19 mouse cellular contexts compared by ENCODE assay signal in genomic region chr10:41480938-41481880, GRCm38 (mm10). TPM values are rescaled to one million over a fixed set of nuclear protein-coding genes. Genes with fewer than 3 reads are reported as not detected.
A peak's percentile ranks its signal among the peaks of the same experiment; 100 is the strongest.
DNase-seq lines count a peak whose midpoint lies in the region; ATAC-seq lines count a peak whose summit lies in the region.
"Had no signal": no experiment of that assay in that cellular context is flagged by ENCODE, and none has a peak within 500 bp of the region (broad histone marks: within the 10 kb centered on the region; RNA-seq: fewer than 3 reads in every experiment).

No protein-coding gene starts in this region.

- intact Hi-C loops in left cerebral cortex, postnatal 25 days (cut with DNase I): no loop called here

- peak overlapping the region; percentile 49 for H3K4me2 ChIP-seq in liver, embryonic 13.5 days
- H3K4me2 ChIP-seq: embryonic facial prominence, embryonic 13.5 days; hindbrain, embryonic 13.5 days had no signal

- ATAC-seq in liver, embryonic 13.5 days (ENCODE audit: low read depth): peak; percentile 71
- ATAC-seq: Patski had no signal

- 45% methylated on average over 33 of the region's 33 CpGs for WGBS in liver, embryonic 13.5 days (ENCODE audit: insufficient replicate concordance)

- peak overlapping the region; percentile 13; the same call in 1 of the 2 replicates for H3K27ac ChIP-seq in liver, embryonic 13.5 days
- H3K27ac ChIP-seq: embryonic facial prominence, embryonic 13.5 days; forebrain, embryonic 10.5 days; hindbrain, embryonic 13.5 days had no signal

- H3K36me3 ChIP-seq in liver, embryonic 13.5 days: peaks cover 21% of the 10 kb centered on the region

- H3K9ac ChIP-seq in liver, embryonic 13.5 days: peak overlapping the region; percentile 13; the same call in 1 of the 2 replicates
- H3K9ac ChIP-seq: embryonic facial prominence, embryonic 13.5 days; hindbrain, embryonic 13.5 days had no signal

- peak overlapping the region; percentile 13 for H3K4me3 ChIP-seq in liver, embryonic 13.5 days (replicated peaks)
- H3K4me3 ChIP-seq: embryonic facial prominence, embryonic 13.5 days; forebrain, embryonic 10.5 days; hindbrain, embryonic 13.5 days had no signal

- H3K4me1 ChIP-seq in liver, embryonic 13.5 days (replicated peaks): peaks cover 48% of the 10 kb centered on the region

- H3K27me3 ChIP-seq in liver, embryonic 13.5 days: 0 out of 2 replicates have a peak, but pooled peaks cover 5% of the 10 kb centered on the region
- H3K27me3 ChIP-seq: embryonic facial prominence, embryonic 13.5 days; hindbrain, embryonic 13.5 days; Patski had no signal

- peak; percentile 92 for DNase-seq in heart, adult 11 months
- no peak for DNase-seq in heart, adult 9 months (ENCODE audit: low spot score in 2 of 2)
- DNase-seq in 416B (ENCODE audit: low read depth) (peak; percentile 14), R1 (ENCODE audit: low read depth, low spot score) (peak; percentile 81)
- peak; percentile 55 for DNase-seq in liver, embryonic 13.5 days
- no peak for DNase-seq in left cerebral cortex, postnatal 25 days (ENCODE audit: low spot score in 2 of 2)
- DNase-seq in yolk sac, embryonic 10.5 days (ENCODE audit: low spot score): no peak
- DNase-seq in ovary, postnatal 14 days (ENCODE audit: low spot score): no peak
- DNase-seq: adrenal gland, adult 8-10 months; kidney, adult 18-20 months; layer of hippocampus, postnatal 36 days; lung, postnatal 36 days; midbrain, embryonic 14.5 days; thymus, postnatal 25 days had no signal

- no peaks in the 10 kb centered on the region for H3K9me3 ChIP-seq in liver, embryonic 13.5 days (replicated peaks)
- H3K9me3 ChIP-seq: embryonic facial prominence, embryonic 13.5 days; forebrain, embryonic 10.5 days; hindbrain, embryonic 13.5 days had no signal

RNA-seq across cellular contexts. Expression of gene Mical1, which starts 5.1 kb away (rescaled TPM):
- 6.0 and 6.1 TPM in 2 replicates for polyA plus RNA-seq in liver, embryonic 13.5 days (2015; fragmentation: Nextera tagmentation; extraction: Ambion mirVana)
- 10 to 100 TPM; 19.5 to 20.2 TPM for total RNA-seq in left cerebral cortex, postnatal 25 days (2021)

RNA-seq across cellular contexts. Expression of gene Smpd2, which starts 9.0 kb away (rescaled TPM):
- polyA plus RNA-seq in liver, embryonic 13.5 days (2015; fragmentation: Nextera tagmentation; extraction: Ambion mirVana): 9.8 and 11.2 TPM in 2 replicates
- total RNA-seq in left cerebral cortex, postnatal 25 days (2021): 10 to 100 TPM; 17.6 to 18.5 TPM

RNA-seq across cellular contexts. Expression of gene Ppil6, which starts 9.0 kb away (rescaled TPM):
- not detected in 2 replicates for polyA plus RNA-seq in liver, embryonic 13.5 days (2015; fragmentation: Nextera tagmentation; extraction: Ambion mirVana)
- total RNA-seq in left cerebral cortex, postnatal 25 days (2021): 1 to 10 TPM; 7.4 to 9.5 TPM
- total RNA-seq: gastrocnemius, postnatal 4 days had no signal

RNA-seq across cellular contexts. Expression of gene Zbtb24, which starts 31.0 kb away (rescaled TPM):
- 5.2 and 5.7 TPM in 2 replicates for polyA plus RNA-seq in liver, embryonic 13.5 days (2015; fragmentation: Nextera tagmentation; extraction: Ambion mirVana)
- total RNA-seq in left cerebral cortex, postnatal 25 days (2021): 10 to 100 TPM; 17.4 to 20.0 TPM

RNA-seq across cellular contexts. Expression of gene Cd164, which starts 38.0 kb away (rescaled TPM):
- polyA plus RNA-seq in liver, embryonic 13.5 days (2015; fragmentation: Nextera tagmentation; extraction: Ambion mirVana): 61.1 and 80.0 TPM in 2 replicates
- 10 to 100 TPM; 59.5 to 61.3 TPM for total RNA-seq in left cerebral cortex, postnatal 25 days (2021)

Comparison
In these comparisons a context has a peak if more than half of its experiments do, and no peak if none do; other contexts are left out.
1. DNase-seq: peak in heart, adult 11 months (single experiment), 416B (single experiment), R1 (single experiment) and liver, embryonic 13.5 days (single experiment); none in heart, adult 9 months (0 of 2), left cerebral cortex, postnatal 25 days (0 of 2), yolk sac, embryonic 10.5 days (single experiment) and ovary, postnatal 14 days (single experiment).